Mouse (Mus musculus) gonadal fat pad, adult 2 months (tissue): ENCODE measurements around the gene Ribc2. TPM values are rescaled to one million over a fixed set of nuclear protein-coding genes. Genes with fewer than 3 reads are reported as not detected.

Experiments used
- DNase-seq: peaks from one replicate; pipeline ENCODE4 v3.0.0-alpha.2; 2012; ENCODE audit warnings: low read depth
- polyA plus RNA-seq: library from polyadenylated mRNA; depleted of rRNA; stranded (reverse); fragments of >200 nt; gene quantifications from 2 replicates; pipeline ENCODE4 v1.2.3, GENCODE M21; 2012; rRNA removed

The Ribc2 gene
- 0.08 and 0.33 TPM in 2 replicates for polyA plus RNA-seq

DNA sequence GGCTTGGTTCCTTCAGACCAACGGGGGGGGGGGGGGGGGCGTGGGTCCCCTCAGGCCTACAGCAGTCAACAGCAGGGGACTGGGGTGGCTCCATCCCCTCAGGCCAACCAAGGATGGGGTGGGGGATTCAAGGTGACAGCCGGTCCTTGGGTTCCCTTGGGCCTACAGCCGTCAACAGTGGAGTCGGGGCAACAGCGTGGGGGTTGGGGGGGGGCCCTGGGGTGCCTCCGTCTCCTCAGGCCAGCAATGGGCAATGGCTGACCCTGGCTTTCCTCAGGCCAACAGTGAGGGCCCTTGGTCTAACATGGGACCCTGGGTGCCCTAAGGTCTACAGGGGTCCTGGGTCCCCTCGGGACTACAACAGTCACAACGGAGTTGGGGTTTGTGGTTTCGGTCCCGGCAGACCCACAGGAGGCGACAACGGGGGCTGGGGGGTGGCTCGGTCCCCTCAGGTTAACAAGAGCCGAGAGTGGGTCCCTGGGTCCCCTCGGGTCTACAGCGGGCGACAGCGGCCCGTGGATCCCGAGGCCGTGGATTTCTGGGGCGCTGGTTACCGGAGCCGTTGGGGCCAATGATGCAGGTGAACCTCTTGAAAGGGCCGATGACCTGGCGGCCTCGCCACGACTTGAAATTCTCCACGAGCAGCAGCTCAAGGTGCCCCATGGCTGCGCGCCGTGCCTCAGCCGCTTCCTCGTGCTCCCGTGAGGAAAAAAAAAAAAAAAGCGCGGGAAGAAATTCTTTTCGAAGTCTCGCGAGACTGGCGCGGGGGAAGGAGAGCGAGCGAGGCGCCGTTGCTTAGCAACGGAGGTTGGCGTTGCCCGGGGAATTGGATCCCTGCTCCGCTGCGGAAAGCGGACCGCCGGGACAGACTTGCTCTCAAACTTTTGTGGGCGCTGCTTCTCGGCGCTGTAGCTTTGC is at the start of gene Ribc2, which contains the start of gene Smc1b:
Gene Ribc2, plus strand, starts transcription at position 804 of the 918 bp plus-strand sequence.
Gene Smc1b, minus strand, starts transcription at position 690 of the 918 bp plus-strand sequence.
- DNase-seq, result no peak

GRCm38 (mm10) chr15:85085641-85086040 is 46.2 kb upstream of the Ribc2 start:
- DNase-seq, result no peak

DNA sequence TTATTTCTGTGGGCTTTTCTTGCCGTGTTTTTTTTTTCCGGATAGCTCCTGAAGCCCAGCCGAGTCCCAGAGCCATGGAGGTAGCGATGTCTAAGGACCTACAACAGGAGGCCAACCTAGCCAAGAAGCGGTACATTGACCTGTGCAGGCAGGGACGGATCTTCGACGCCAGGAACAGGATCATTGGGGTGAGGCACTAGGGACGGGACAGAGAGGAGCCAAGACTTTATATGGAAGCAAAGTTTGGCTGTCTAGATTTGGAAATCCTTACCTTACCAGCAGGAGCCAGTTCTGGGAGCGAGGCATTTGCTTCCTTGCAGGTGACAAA is 279 bp downstream of the Ribc2 start:
- no peak for DNase-seq

- no peak for DNase-seq
Observed at GRCm38 (mm10) chr15:85135143-85135542, 3.3 kb downstream of the Ribc2 start.

DNA sequence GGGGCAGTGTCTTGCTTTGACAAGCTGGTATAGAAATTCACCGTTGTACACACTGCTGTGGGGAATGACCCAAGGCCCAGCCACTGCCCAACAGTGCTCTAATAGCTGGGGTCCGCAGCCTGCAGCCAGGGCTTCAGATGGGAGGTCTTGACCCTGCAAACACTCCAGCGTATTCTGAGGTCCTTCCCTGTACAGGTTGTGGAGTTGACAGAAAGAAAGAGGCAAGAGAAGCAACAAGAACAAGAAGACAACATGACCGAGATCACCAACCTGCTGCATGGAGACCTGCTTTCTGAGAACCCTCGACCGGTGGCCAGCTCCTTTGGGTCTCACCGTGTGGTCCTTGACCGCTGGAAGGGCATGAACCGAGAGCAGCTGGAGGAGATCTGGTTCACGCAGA is 9.4 kb downstream of the Ribc2 start:
- no peak for DNase-seq

GRCm38 (mm10) chr15:85142441-85142840 is 10.6 kb downstream of the Ribc2 start:
- DNase-seq, result no peak

GRCm38 (mm10) chr15:85143161-85143560 is 11.3 kb downstream of the Ribc2 start:
- DNase-seq, result no peak

DNA sequence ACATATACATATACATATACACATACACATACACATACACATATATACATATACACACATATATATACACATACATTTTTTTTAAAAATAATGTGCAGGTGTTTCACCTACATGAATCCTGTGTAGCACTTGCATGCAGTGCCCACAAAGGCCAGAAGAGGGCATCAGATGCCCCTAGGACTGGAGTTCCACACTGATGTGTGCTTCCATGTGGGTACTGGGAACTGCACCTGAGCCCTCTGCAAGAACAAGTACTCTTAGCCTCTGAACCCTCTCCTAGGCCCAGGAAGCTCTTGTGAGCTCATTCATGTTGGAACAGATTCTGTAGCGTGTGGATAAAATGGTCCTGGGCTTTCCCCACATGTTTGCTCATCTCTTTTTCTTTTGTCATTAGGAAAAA is 11.9 kb downstream of the Ribc2 start:
- DNase-seq, result no peak

DNA sequence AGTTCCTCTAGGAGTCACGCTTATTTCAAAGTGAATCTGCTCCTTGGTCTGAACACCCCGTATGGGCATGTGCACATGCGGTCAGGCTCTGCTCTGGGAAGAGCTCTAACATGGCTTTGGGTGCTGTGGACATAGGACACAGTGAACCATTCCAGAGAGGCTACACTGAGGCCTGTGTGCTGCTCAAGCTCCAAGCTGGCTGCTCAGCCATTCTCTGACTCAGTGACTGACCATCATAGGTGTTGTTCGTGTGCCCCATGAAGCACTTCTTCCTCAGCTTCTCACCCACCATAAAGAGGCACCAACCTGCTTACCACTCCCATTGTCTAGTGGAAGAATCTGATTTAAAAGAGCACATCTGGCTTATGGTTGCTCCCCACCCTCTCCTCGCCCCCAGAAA is 12.4 kb downstream of the Ribc2 start:
- DNase-seq, result no peak

DNA sequence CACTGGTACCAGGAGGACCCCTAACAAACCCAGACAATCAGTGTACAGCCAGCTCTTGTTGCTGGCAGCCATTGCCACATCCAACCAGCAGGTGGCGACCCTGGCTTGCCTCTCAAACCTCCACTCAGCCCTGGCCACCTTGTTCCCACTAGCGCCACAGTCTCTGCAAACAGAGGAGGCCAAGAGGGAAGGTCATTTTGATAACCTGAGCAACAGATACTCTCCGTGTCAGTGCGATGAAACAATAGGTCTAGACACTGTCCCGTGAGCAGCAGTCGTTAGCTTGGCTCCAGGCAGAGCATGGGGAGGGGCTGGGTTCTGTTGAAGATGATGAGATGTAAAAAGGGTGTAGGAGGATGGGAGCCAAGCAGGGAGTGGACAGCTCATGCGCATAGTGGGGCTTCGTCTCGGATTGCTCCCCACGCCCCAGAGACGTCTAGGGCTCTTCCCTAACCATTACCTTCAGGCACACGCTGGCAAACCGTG is 19.6 kb downstream of the Ribc2 start:
- DNase-seq, result no peak

DNA sequence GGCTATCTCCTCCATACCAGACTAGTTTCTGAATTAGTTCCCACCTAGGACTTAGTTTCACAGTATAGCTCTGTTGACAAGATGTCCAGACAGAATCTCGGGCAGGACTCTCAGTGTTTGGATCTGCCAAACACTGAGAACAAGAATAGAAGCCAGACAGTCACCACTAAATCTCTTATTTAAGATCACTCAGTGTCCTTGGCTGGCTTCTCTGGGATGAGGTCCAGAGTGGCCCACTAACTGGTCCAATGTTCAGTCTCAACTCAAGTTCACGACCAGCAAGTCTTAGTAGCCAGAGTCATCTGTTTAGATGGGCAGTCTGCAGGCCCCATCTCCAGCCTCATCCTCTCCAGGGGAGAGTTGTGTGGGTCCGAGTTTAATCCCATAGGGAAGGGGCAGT is 20.7 kb downstream of the Ribc2 start:
- no peak for DNase-seq

DNA sequence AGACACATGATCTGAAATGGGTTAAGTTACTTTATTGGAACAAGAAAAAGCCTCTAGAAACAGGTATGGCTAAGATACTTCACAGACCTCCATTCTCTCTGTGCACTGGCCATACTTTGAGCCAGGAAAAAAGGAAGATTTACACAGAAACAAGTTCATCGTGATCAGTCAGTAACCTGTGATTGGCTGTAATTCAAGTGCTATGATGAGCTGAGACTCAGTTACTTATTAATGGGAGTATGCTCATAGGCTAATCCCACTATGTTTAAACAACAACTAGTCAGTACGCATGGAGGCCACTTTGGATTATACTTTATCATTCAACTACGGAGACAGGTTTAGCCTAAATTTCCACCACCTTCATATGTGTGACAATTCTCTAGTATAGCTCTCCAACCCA is 22.2 kb downstream of the Ribc2 start:
- DNase-seq, result no peak

DNA sequence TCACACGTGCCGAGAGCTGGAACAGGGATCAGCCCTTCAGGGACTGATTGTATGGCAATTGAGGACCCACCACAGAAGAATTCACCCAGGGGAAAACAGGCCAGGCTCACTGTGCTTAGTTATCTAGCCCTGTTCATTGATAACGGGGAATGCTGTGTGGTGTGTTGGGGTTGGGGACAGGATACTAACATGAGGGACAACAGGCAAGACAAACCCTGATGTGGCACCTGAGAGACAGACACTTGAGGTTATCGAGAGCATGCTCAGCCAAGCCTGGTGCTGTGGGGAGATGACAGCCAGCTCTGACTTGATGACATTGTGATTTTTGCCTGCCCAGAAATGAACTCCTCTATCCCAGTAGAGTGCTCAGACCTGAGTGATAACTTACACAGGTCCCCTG is 24.3 kb downstream of the Ribc2 start:
- no peak for DNase-seq

DNA sequence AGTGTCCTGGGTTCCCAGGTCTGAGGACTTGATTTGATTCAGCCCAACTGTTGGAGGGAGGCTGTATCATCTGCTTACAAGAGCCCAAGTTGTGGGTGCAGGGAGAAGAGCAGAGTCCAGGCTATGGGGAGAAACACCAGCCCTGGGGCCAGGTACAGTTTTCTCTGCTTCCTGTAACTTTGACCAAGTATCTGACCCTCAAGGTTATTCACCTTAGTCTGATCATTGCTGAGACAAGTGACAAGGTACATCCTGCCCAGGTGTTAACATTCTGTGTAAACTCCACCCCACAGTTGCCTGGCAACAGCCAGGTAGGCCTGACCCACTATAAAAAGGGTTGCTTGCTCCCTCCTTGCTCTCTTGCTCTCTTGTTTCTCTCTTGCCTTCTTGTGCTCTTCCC is 29.5 kb downstream of the Ribc2 start:
- no peak for DNase-seq

DNA sequence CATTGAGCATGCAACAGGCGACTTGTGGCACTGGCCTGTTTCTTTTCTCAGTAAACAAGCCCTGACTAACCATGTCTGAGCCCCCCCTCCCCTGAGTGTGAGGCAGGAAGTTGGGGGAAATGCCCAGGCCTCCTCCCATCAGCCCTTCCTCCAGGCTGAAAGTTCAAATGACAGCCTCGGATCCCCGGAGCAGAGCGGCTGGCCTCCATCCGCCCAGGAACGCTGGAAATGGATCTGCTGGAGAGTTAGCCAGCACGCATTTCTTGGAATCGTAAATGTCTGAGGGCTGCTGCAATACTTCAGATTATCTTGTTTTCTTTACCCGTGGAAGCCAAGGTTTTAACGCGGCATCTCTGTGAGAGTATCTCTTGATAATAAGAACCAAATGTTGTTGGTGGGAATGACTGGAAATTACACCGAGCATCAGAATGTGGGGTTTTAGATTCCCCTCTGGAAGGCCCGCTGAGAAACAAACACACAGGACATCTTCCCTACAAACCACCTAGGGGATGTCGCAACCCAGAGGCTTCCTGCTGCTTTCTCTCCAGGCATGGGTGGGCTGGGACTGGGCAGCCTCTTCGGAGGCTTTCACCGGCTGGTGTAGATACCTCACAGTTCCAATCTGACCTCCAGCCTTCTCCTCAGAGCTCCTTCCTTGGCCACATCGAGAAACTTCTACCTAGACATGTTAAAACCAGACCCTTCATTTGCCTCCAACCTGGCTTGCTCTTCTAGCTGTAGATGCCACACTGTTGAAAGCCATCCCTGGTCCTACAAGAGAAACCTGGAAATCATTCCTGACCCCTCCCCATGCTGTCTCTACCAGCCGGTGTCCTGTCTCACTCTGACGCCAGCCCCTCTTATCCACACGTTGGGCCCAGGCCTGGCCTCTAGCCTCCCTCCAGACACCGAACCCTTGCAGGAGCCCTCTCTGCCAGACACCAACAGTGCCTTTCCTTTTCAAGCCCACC is 31.1 kb downstream of the Ribc2 start:
- DNase-seq, result no peak

DNA sequence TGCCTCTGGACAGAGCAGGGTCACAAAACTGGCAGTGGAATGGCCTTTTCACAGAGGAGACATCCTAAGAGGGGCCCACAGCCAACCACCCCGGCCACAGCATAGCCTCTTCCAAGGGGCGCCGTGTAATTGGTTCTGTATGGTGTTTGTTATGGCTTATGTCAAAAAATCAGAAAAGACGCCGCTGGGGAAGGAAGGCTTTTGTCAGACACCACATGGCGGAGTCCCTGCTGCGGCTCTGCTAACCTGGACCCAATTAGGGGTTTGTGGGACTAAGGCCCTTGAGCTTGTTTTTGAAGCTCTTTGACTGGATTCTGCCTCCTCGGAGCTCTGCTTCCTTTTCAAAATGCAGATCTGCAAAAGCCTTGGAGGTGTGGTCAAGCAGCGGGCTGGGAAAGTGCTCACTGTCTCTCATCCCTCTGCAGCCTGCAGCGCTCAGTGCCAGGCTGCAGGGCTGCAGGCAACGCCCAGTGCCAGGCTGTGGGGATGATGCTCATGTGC is 34.6 kb downstream of the Ribc2 start:
- no peak for DNase-seq

DNA sequence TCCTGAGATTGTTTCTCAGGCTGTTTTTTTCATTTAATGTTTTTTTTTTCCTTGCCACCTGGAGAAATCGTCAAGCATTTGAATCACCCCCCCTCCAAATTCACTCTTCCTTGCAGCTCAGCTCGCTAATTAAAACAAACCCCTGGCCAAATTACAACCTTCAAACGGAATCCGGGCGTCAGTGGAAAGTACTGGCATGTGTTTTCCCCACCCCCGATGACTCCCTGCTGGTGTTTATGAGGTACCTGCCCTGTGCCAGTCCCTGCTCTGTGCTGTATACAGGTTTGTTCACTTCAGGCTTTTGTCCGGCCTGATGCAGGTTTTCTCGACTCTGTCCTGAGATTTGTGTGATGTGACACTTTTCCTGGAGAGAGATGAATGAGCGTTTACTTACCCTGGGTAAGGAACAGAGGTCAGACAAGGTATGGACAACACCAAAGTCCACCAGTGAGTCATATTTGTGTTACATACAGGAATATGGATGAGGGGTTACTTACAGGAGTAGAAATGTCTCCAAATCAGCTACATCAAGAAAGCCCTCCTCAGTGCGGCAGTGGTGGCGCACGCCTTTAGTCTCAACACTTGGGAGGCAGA is 35.3 kb downstream of the Ribc2 start:
- DNase-seq, result no peak

- DNase-seq, result no peak
Observed at GRCm38 (mm10) chr15:85172054-85172453, 40.2 kb downstream of the Ribc2 start.

DNA sequence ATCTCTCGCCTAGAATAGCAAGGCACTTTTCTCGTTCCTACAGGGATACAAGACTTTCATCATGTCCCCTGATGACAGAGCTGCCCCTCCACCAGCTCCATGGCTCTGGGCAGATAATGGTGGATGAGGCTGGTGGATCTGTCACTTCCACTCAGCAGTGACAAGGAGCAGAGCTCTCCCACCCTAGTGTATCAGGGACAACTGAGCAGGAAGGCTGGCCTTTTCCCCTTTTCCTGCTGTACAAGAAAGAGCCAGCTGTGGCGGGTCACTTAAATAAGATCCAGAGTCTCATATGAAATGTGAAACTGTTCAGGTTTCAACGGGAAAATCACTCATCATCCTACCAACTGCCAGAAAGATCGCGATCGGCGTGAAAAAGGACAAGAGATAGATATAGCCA is 41.5 kb downstream of the Ribc2 start:
- no peak for DNase-seq

DNA sequence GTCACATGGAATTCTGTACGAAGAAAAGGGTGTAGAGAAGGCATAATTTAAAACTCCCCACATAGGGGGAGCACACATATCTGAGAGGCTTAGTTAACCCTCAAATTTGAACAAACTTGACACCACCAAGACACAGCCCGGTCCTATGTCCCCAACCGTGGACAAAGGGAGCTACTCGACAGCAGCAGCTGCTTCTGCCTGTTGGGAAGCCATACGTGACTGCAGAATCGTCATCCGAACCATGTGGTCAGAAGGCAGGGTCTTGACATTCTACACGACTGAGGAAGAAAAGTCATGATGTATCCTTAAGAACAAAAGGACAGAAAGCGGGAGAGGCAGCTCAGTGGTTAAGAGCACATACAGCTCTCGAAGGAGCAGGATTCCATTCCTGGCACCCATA is 42.2 kb downstream of the Ribc2 start:
- DNase-seq, result no peak

- no peak for DNase-seq
Observed at GRCm38 (mm10) chr15:85177576-85177975, 45.7 kb downstream of the Ribc2 start.

GRCm38 (mm10) chr15:85178172-85178571 is 46.3 kb downstream of the Ribc2 start:
- no peak for DNase-seq
